Mouse (Mus musculus) lung, embryonic 15.5 days (tissue): Measurements from ENCODE around the gene Vpreb1. TPM values are rescaled to one million over a fixed set of nuclear protein-coding genes. Genes with fewer than 3 reads are reported as not detected.

Experiments
- ATAC-seq: fragments of 200-750 bp; cut with Nextera tagmentation; 2 replicates; pipeline ENCODE4 v1.8.0; 2017; ENCODE audit warnings: moderate number of reproducible peaks, borderline replicate concordance; ENCODE audit not compliant: low FRiP score, low TSS enrichment; ENCODE audit errors: extremely low read depth
- H3K27ac ChIP-seq: fragments of 300-500 bp; sonication (generic); 2 replicates; pipeline ENCODE4 v1.5.1; 2015; ENCODE audit warnings: moderate library complexity, mild to moderate bottlenecking, inconsistent platforms
- H3K27me3 ChIP-seq: fragments of 300-500 bp; sonication (generic); 2 replicates; pipeline ENCODE4 v1.6.1; 2015; ENCODE audit warnings: inconsistent platforms
- H3K36me3 ChIP-seq: fragments of 300-500 bp; sonication (generic); 2 replicates; pipeline ENCODE4 v1.6.1; 2015; ENCODE audit warnings: inconsistent platforms
- H3K4me1 ChIP-seq: fragments of 300-500 bp; sonication (generic); 2 replicates; pipeline ENCODE4 v1.6.1; 2015; ENCODE audit warnings: inconsistent platforms
- H3K4me2 ChIP-seq: fragments of 300-500 bp; sonication (generic); 2 replicates; pipeline ENCODE4 v1.6.1; 2015; ENCODE audit warnings: inconsistent platforms, mild to moderate bottlenecking, moderate library complexity
- H3K4me3 ChIP-seq: fragments of 300-500 bp; sonication (generic); 2 replicates; pipeline ENCODE4 v1.5.1; 2015; ENCODE audit warnings: mild to moderate bottlenecking, inconsistent platforms
- H3K9ac ChIP-seq: fragments of 300-500 bp; sonication (generic); 2 replicates; pipeline ENCODE4 v1.6.1; 2015; ENCODE audit warnings: inconsistent platforms
- H3K9me3 ChIP-seq: fragments of 300-500 bp; sonication (generic); 2 replicates; pipeline ENCODE4 v1.6.1; 2016; ENCODE audit warnings: inconsistent platforms
- WGBS: fragments of 180-500 bp; shearing (Covaris S2); methylation state at CpG from one replicate; pipeline ENCODE4 v1.1.7; 2015; 5-methylcytosine and 5-hydroxymethylcytosine counted together
- polyA plus RNA-seq: library from polyadenylated mRNA; unstranded; fragments of >200 nt; fragmentation: Nextera tagmentation; extraction: Ambion mirVana; gene quantifications from 2 replicates; pipeline ENCODE4 v1.2.1, GENCODE M21; 2015

Vpreb1 gene
- 2.6 and 3.2 TPM in 2 replicates for polyA plus RNA-seq

DNA sequence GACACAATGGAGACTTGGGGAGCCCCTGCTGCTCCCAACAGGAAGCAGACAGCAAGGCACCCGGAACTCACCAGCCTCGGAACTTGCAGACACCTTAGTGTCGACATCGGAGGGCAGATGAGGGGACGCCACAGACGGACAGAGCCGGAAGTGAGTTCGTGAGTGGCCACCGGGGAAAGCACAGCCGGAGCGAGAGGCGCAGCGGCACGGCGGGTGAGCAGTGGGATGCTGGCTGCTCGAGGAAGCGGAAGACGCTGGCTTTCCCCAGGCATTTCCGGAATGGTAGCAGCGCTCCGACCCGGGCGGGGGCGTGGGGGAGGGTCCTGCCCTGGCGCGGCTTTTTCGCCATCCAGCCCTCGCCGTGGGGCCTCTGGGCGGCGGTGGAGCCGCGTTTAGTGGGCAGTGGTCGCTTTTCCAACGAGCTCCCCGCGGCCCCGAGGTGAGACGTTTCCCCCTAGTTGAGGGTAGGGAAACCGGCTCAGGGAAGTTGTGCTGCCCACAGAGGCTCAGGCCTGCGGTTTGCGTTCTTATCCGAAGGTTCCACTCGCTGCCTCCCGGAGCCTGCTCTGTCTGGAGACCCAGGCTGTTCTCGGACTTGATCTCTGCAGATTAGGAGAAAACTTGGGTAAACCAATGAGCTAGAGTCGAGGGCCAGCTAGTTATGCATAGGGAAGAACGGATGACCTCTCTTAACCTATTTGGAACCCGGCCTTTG lies at the start of gene Vpreb1, which contains the start of gene Top3b:
Vpreb1 (minus strand) TSS at position 227 of the 715 bp plus-strand sequence.
Top3b (plus strand) TSS at position 120 of the 715 bp plus-strand sequence.
- Histone ChIP-seq H3K4me1 (peaks cover 16% of the 10 kb centered on the region), H3K27ac (peak within 1 kb of the TSS; percentile 96), H3K4me3 (peak within 1 kb of the TSS; percentile 68), H3K36me3 (peaks cover 7% of the 10 kb centered on the region), H3K9me3 (no peaks in the 10 kb centered on the region), H3K9ac (peak within 1 kb of the TSS; percentile 90), H3K27me3 (no peaks in the 10 kb centered on the region), H3K4me2 (peak within 1 kb of the TSS; percentile 61)
- ATAC-seq = peak; percentile 96
- WGBS = under 1% methylated on average over 48 of the region's 49 CpGs

DNA sequence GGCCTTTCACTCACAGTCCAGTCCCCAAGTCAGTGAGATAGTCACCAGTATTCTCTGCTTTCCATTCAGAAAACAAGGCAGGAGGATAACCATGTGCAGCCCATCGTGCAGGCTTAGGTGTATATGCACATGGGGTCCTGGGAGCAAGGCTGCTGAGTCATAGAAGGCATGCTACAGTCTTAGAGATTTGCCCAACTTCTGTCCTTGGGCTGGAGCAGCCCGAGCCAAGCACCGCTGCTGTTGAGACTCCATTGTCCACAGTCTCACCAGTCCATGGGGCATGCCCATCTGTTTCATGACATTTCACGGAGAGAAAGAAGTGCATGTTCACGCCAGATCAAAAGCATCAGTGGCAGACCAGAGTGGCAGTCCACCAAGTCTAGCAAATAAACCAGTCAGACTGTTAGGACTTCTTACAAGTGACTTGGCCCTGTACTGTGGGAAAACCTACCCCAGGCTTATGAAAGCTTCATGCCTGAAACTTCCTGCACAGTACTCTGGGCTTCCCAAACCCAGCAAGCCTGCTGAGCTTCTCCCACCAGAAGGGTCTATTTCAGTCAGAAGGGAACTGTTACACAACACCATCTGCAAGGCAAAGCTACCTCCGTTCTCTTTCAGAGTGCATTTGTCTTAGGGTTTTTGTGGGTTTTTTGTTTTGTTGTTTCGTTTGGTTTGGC lies 47.9 kb upstream of the Vpreb1 start:
- H3K36me3 ChIP-seq = peaks cover 59% of the 10 kb centered on the region
- no peak overlapping the region for H3K27ac ChIP-seq

DNA sequence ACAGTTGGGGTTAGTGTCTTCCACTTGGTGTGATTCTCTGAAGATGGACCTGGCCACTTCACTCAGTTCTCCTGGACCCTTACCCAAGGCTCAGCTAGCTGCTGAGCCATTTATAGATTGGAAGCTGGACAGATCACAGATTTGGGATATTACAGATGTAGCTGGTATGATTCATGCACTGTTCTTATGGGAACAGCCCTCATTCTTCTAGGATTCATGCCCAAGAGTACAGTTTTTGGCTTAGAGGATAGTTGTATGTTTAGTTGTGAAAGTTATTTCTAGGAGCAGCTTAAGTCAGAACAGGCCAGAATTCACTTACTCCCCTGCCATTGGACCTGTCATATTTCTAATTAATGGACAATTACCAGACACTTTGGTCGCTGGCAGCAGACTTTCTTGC lies 42.8 kb upstream of the Vpreb1 start:
- Histone ChIP-seq H3K27ac (no peak overlapping the region), H3K9ac (no peak overlapping the region), H3K36me3 (peaks cover 72% of the 10 kb centered on the region), H3K4me3 (no peak overlapping the region), H3K4me2 (no peak overlapping the region), H3K9me3 (no peaks in the 10 kb centered on the region), H3K4me1 (0 out of 2 replicates have a peak, but pooled peaks cover 3% of the 10 kb centered on the region), H3K27me3 (no peaks in the 10 kb centered on the region)
- no peak for ATAC-seq
- WGBS = 62% methylated on average over 1 of the region's 1 CpGs

More for the DNA sequence above, 47.9 kb upstream of the Vpreb1 start:
- Histone ChIP-seq H3K4me1 (no peaks in the 10 kb centered on the region), H3K4me3 (no peak overlapping the region), H3K9me3 (no peaks in the 10 kb centered on the region), H3K27me3 (no peaks in the 10 kb centered on the region), H3K9ac (no peak overlapping the region), H3K4me2 (no peak overlapping the region)
- no peak for ATAC-seq
- WGBS = 93% methylated on average over 7 of the region's 7 CpGs

DNA sequence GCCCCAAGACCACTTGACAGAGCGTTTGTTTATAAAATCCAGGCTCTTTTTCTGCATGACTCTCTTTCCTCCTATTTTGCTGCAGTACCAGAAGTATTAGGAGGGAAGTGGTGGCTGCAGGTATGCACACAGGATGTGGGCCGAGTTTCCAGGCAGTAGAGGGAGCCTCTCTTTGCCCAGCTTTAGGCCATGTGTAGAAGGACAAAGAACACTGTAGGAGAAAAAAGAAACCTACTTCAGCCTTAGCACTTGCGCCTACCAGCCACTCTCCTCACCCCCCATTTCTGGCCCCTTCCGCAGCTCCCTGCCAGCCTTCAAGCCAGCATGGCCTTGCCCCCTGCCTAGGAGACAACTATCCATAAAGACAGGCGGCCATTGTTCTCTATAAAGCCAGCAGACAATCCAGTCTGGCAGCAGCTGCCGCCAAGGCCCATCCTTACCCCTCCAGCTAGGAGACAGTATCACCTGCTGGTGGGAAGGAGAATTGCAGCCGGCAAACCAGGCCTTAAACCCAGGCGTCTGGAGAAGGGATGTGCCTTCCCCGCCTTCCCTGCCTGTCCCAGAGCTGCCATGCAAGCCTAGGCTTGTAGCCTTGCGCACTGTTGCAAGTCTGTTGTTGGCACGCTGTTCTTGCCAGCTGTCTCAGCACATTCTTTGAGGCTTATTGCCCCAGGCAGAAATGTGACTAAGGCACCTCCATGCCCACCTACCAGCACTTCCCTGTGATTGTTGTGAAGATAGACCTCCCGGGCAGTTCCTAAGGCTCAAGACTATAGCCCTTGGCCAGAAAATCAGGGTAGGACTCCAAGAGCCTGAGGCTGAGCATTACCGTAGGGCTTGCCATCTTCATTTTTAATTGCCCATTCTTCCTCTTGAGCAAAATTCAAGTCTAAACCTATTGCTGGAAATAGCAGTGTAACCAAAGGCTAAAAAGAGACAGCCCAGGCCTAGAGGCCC lies 41.3 kb upstream of the Vpreb1 start:
- 0 out of 2 replicates have a peak, but pooled peaks cover 3% of the 10 kb centered on the region for H3K4me1 ChIP-seq
- H3K4me3 ChIP-seq = no peak overlapping the region
- peak; percentile 65 for ATAC-seq
- no peaks in the 10 kb centered on the region for H3K9me3 ChIP-seq
- H3K36me3 ChIP-seq = peaks cover 57% of the 10 kb centered on the region
- peak overlapping the region; percentile 66 for H3K27ac ChIP-seq
- no peak overlapping the region for H3K9ac ChIP-seq
- H3K27me3 ChIP-seq = no peaks in the 10 kb centered on the region
- H3K4me2 ChIP-seq = no peak overlapping the region
- WGBS = 43% methylated on average over 13 of the region's 13 CpGs

DNA sequence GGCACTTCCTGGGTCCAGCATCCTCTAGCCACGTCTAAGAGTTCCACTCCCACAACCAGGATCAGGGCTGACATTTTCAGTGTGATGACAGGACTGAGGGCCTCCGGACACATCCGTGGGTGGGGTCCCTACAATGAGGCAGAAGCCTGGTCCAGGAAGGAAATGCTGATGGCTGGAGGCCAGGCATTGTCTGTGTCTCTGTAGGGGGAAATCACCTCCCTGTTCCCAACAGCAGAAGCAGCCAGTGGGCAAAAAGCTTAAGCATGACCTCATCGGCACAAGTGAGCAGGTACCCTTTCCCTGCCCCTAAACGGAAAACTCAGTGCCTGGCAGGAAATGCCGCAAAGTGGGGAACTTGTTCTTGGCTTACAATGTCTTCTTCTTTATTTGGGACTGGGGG lies 37.2 kb upstream of the Vpreb1 start:
- ATAC-seq = peak; percentile 60; the same call in 1 of the 2 replicates
- Histone ChIP-seq H3K4me1 (0 out of 2 replicates have a peak, but pooled peaks cover 3% of the 10 kb centered on the region), H3K9me3 (no peaks in the 10 kb centered on the region), H3K27me3 (no peaks in the 10 kb centered on the region), H3K9ac (no peak overlapping the region), H3K27ac (peak overlapping the region; percentile 80), H3K4me2 (no peak overlapping the region), H3K4me3 (no peak overlapping the region), H3K36me3 (peaks cover 49% of the 10 kb centered on the region)
- 58% methylated on average over 6 of the region's 6 CpGs for WGBS

DNA sequence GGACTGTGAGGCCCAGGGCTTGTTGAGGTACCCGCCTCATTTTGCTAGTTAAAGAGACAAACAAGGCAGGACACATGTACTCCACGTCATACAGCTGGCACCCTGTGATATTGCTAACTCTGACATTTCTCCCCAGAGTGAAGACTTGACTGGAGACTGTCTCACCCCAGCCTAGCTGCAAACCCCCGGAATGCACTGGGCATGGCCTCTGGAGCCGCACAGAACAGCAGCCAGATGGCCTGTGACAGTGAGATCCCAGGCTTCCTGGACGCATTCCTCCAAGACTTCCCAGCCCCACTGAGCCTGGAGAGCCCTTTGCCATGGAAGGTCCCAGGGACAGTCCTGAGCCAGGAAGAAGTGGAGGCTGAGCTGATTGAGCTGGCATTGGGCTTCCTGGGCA lies 32.5 kb upstream of the Vpreb1 start:
- Histone ChIP-seq H3K9me3 (no peaks in the 10 kb centered on the region), H3K9ac (no peak overlapping the region), H3K27me3 (no peaks in the 10 kb centered on the region), H3K4me3 (no peak overlapping the region), H3K27ac (no peak overlapping the region), H3K4me2 (no peak overlapping the region), H3K36me3 (peaks cover 22% of the 10 kb centered on the region), H3K4me1 (no peaks in the 10 kb centered on the region; the same call in 1 of the 2 replicates)
- 0 out of 2 replicates have a peak, but pooled peaks have one; percentile 7 for ATAC-seq
- WGBS = 70% methylated on average over 5 of the region's 5 CpGs

DNA sequence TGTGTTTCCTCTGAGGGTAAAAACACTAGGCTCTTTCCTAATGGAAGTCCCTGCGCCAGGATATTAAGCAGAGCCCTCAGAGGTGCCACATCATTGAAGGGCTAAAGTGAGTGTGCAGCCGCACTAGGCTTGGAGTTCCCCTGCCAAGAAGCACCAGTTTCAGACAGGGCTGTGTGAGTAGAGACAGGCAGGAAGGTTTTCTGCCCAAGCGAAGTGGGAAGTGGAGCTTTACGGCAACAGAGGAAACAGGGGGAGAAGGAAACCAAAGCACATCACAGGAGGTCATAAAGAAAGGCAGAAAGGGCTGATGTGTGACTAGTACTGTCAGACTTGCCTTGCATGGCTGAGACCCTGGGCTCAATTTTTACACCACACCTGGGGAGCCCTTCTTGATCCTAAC lies 31.7 kb upstream of the Vpreb1 start:
- peaks cover 8% of the 10 kb centered on the region for H3K4me1 ChIP-seq
- no peak for ATAC-seq
- H3K4me2 ChIP-seq = no peak overlapping the region
- H3K4me3 ChIP-seq = no peak overlapping the region
- H3K27ac ChIP-seq = peak overlapping the region; percentile 34; the same call in 1 of the 2 replicates
- no peak overlapping the region for H3K9ac ChIP-seq
- H3K27me3 ChIP-seq = no peaks in the 10 kb centered on the region
- no peaks in the 10 kb centered on the region for H3K9me3 ChIP-seq
- WGBS = 75% methylated on average over 4 of the region's 4 CpGs
- H3K36me3 ChIP-seq = peaks cover 22% of the 10 kb centered on the region

DNA sequence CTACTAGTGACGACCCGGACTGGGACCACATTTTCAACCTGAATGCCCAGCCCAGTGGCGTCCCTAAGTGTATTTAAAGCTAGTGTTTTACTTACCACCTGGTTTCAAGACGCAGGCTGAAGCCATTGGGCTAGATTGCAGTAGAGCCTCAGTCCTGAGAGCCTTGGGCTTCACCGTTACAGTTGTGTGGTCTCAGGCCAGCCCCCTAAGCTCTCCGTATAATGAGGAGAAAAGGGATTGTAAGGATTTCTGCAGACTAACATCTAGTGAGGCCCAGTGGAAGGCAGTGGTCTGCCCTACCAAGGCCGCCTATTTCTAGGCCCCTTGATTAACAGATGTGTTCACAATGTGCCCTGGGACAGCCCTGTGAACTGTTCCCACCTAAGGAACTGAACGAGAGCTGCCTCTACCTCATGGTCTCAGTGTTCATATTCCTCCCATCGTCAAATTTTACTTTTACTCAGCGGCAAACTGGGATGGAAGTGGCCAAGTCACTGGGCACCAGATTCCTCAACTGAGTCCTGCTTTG lies 26.5 kb upstream of the Vpreb1 start:
- Histone ChIP-seq H3K9ac (peak overlapping the region; percentile 71), H3K4me1 (peaks cover 13% of the 10 kb centered on the region), H3K27ac (peak overlapping the region; percentile 26; the same call in 1 of the 2 replicates), H3K4me2 (peak overlapping the region; percentile 79), H3K36me3 (peaks cover 22% of the 10 kb centered on the region), H3K4me3 (peak overlapping the region; percentile 66), H3K9me3 (no peaks in the 10 kb centered on the region), H3K27me3 (no peaks in the 10 kb centered on the region)
- no peak for ATAC-seq
- 19% methylated on average over 10 of the region's 10 CpGs for WGBS

DNA sequence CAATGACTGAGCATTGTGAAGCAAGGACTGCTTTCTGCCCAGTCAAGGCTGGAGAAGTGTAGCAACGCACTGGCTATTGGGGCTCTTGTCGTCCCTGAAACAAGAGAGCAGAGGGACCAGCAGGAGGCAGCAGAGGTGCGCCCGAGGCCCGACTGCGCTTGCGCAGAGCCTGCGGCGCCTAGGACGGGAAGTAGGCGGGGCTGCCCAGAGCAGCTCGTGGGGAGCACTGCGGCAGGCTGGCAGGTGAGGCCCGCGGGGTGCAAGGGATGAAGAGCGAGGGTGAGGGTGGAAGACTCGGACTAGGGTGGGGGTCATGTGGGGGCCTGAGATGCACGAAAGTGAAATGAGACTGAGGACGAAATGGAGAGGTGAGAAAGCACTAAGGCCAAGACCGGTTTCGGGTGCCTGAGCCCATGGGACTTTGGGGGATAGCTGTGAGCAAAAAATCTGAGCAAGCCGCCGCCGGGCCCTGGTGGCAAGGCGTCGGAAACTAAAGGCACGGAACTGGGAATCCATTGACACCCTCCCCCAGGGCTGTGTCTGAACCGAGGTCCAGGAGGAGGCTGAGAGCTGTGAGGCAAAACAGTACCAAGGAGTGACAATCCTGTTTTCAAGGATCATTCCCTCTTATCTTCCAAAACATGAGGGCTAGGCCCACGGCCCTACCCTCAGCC lies 25.9 kb upstream of the Vpreb1 start, which contains the start of gene Ppm1f:
Ppm1f (plus strand) TSS at position 88 of the 674 bp plus-strand sequence.
- WGBS = under 1% methylated on average over 29 of the region's 29 CpGs
- Histone ChIP-seq H3K27ac (peak within 1 kb of the TSS; percentile 26; the same call in 1 of the 2 replicates), H3K9ac (peak within 1 kb of the TSS; percentile 71), H3K36me3 (peaks cover 28% of the 10 kb centered on the region), H3K4me3 (peak within 1 kb of the TSS; percentile 66), H3K4me2 (peak within 1 kb of the TSS; percentile 79), H3K27me3 (no peaks in the 10 kb centered on the region), H3K9me3 (no peaks in the 10 kb centered on the region), H3K4me1 (peaks cover 13% of the 10 kb centered on the region)
- peak; percentile 93 for ATAC-seq

DNA sequence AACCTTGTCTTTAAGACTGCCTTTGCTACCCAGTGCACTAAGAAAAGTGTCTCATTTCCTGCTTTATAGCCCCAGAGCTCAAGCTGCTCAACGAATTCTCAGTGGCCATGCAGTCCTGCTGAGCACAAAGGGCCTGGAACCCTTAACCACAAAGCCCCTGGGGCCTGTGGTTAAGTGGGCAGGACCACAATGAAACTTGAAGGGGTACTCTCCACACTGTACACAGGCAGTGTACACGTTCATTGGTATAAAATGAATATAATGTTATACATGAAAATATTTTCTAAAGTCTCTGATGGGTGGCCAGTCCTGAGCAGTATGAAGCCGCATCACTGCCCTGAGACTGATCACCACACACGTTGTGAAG lies 25.4 kb upstream of the Vpreb1 start:
- ATAC-seq = no peak; the same call in 1 of the 2 replicates
- Histone ChIP-seq H3K27ac (no peak overlapping the region), H3K36me3 (peaks cover 34% of the 10 kb centered on the region), H3K9ac (no peak overlapping the region), H3K4me3 (peak overlapping the region; percentile 66; the same call in 1 of the 2 replicates), H3K4me1 (peaks cover 13% of the 10 kb centered on the region), H3K4me2 (no peak overlapping the region; the same call in 1 of the 2 replicates), H3K9me3 (no peaks in the 10 kb centered on the region), H3K27me3 (no peaks in the 10 kb centered on the region)
- 31% methylated on average over 4 of the region's 4 CpGs for WGBS
